Mouse (Mus musculus) inflammation-experienced regulatory T-cells (primary cell): Measurements from ENCODE around the gene Fam71a. TPM values are rescaled to one million over a fixed set of nuclear protein-coding genes. Genes with fewer than 3 reads are reported as not detected.

Experiments
- polyA plus RNA-seq, 2 experiments: library from polyadenylated mRNA; unstranded; fragments of 100-300 nt; shearing (Covaris generic); gene quantifications; one replicate each; pipeline ENCODE4 v1.2.1; 2017

The Fam71a gene
- not detected for polyA plus RNA-seq

GRCm38 (mm10) chr1:191164717-191165116 is at the start of gene Fam71a:
Gene Fam71a (minus strand): TSS chr1:191164817.

Other genes with a start within 250 kb of the Fam71a start
- 10 to 100 TPM; 69.7 to 87.2 TPM for gene Angel2, start 239.7 kb downstream of the Fam71a start, polyA plus RNA-seq
- gene Vash2, start 185.5 kb downstream of the Fam71a start, polyA plus RNA-seq, result 1 to 10 TPM in 1 of 2 experiments, under 1 TPM in 1; 0.36 to 2.2 TPM
- 10 to 100 TPM; 21.3 to 31.9 TPM for gene Flvcr1, start 138.7 kb downstream of the Fam71a start, polyA plus RNA-seq
- not detected for gene Spata45, start 128.2 kb downstream of the Fam71a start, polyA plus RNA-seq
- gene Tatdn3, start 101.9 kb downstream of the Fam71a start, polyA plus RNA-seq, result 10 to 100 TPM; 11.0 to 13.3 TPM
- gene Nsl1, start 101.8 kb downstream of the Fam71a start, polyA plus RNA-seq, result 1 to 10 TPM in 1 of 2 experiments, under 1 TPM in 1; 0.99 to 1.1 TPM
- under 1 TPM in 1 of 2 experiments, not detected in 1; 0.14 TPM for gene Batf3, start 67.0 kb downstream of the Fam71a start, polyA plus RNA-seq
- under 1 TPM in 1 of 2 experiments, not detected in 1; 0.94 TPM for gene Atf3, start 53.2 kb upstream of the Fam71a start, polyA plus RNA-seq
- gene Nenf, start 153.4 kb upstream of the Fam71a start, polyA plus RNA-seq, result 10 to 100 TPM; 10.4 to 18.3 TPM
- gene Tmem206, start 161.1 kb upstream of the Fam71a start, polyA plus RNA-seq, result 10 to 100 TPM; 25.4 to 31.8 TPM
- 100 to 1,000 TPM; 228 to 361 TPM for gene Ppp2r5a, start 238.5 kb upstream of the Fam71a start, polyA plus RNA-seq